Mouse (Mus musculus): ENCODE data around the gene Mpg.

DNA sequence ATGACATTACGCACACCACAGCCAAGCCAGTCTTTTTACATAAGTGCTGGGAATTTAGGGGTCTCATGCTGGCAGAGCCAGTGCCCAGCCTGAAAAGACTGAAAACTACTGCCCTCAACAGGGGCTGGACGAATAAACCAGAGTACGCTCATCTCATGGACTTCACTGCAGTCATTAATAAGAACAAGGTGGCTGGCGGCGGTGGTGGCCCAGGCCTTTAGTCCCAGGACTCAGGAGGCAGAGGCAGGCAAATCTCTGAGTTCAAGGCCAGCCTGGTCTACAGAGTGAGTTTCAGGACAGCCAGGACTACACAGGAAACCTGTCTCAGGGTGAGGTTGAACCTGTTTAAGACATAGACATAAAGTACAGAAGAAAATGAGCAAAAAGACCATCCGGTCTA is 39.9 kb downstream of the Mpg start:
- TF ChIP-seq POLR2A (IDR thresholded peaks at IDR 0.05; ENCODE audit: borderline replicate concordance, low read depth, low read length) (no peak), CTCF (IDR thresholded peaks at IDR 0.05; ENCODE audit: low read depth, low read length) (no peak)

Measured in bone marrow macrophage, adult 2 months (primary cell).